Mouse (Mus musculus): ENCODE measurements around the gene Hist2h2ab.

- no peak for TF ChIP-seq ETS1 (conservative IDR thresholded peaks at IDR 0.05; ENCODE audit: low read depth, low read length)
- TF ChIP-seq ELF1 (IDR thresholded peaks at IDR 0.05; ENCODE audit: low read depth, low read length): no peak
- no peak for TF ChIP-seq CTCF (conservative IDR thresholded peaks at IDR 0.05 in 1 of 2, IDR thresholded peaks at IDR 0.05 in 1 of 2; ENCODE audit: low read depth in 2 of 2, low read length in 2 of 2)
- TF ChIP-seq CHD1 (IDR thresholded peaks at IDR 0.05; ENCODE audit: low read depth, low read length): no peak
- TF ChIP-seq BHLHE40 (IDR thresholded peaks at IDR 0.05; ENCODE audit: low read depth, low read length): no peak
- no peak for TF ChIP-seq TCF12 (IDR thresholded peaks at IDR 0.05; ENCODE audit: low read depth, low read length)
- TF ChIP-seq MAX (IDR thresholded peaks at IDR 0.05; ENCODE audit: low read length): no peak
Measured at GRCm38 (mm10) chr3:96231758-96232120, 12.1 kb downstream of the Hist2h2ab start.

All from CH12.LX (cell line).